Mouse (Mus musculus) embryonic fibroblast, embryonic 13.5 days (primary cell): Measurements from ENCODE around the gene Kcnb1.

Experiments used
- CTCF ChIP-seq: IDR thresholded peaks from 2 replicates; pipeline ENCODE4 v1.5.1; 2011; ENCODE audit warnings: mild to moderate bottlenecking, control low read depth, low read length, moderate library complexity, borderline replicate concordance; ENCODE audit not compliant: insufficient read depth
- POLR2A ChIP-seq: IDR thresholded peaks from 2 replicates; pipeline ENCODE4 v1.6.1; 2011; ENCODE audit warnings: low read depth, mild to moderate bottlenecking, control low read depth, low read length, moderate library complexity

DNA sequence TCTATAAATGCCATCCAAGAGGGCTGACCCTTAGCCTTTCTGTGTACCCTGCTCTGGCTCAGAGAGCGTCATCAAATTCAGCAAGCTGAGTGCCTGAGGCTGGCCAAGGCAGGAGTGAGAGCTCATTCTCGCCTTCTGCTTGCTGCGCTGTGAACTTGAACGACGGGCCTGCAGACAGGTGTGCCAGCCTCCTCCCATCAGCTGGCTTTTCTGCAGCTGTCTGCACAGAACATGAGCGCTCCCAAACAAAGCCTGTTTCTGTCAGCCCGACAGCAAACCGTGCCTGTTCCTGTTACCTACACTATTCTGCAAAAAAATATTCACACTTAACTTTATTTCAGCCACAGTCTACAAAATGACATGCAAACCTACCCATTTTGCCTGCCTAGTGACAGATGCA lies 80.4 kb downstream of the Kcnb1 start:
- TF ChIP-seq CTCF (no peak), POLR2A (no peak)
